Mouse (Mus musculus) spleen, postnatal 4 days (tissue): ENCODE measurements around the gene Paqr3.

Experiments
- DNase-seq, 2 experiments: peaks; one replicate each; pipeline ENCODE4 v3.0.0; 2022; ENCODE audit warnings: low spot score in 2 of 2

The Paqr3 gene

DNA sequence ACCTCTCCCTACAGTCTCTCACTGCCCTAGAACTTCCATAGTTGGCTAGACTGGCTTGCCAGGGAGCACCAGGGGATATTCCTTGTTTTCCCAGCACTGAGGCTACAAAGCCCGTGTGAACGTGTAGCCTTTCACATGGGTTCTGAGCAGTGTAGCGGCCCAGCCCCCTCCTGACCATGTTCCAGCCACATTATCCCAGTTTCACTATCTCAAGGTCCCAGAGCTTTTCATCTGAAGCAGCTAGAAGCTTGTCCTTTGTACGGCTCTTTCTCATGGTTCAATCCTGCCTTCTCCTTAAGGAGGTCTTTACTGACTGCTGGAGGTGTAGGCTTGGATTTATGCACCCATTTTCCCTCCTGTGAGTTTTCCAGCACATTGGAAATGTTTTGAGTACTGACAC, 26.9 kb downstream of the Paqr3 start:
- DNase-seq: no peak

DNA sequence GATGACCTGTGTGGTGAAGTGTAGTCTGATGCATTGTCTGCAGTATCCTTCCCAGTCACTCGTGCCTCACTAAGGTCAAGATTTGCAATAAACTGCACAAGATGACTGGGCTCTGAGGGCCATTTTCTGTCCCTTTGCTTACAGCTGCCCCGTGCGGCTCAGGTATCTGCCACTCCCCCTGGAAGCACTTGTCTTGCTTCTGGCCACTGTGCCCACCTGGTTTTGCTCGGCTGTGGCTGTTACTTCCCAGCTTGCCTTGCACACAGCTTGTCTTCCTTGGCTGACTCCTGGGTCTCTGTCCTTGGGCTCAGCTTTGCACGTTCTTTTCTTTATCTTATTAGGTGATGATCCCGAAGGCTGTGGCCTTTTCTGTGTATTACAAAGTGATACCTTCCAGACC, 27.7 kb downstream of the Paqr3 start:
- peak in 1 of 2 experiments; percentile 50 for DNase-seq

DNA sequence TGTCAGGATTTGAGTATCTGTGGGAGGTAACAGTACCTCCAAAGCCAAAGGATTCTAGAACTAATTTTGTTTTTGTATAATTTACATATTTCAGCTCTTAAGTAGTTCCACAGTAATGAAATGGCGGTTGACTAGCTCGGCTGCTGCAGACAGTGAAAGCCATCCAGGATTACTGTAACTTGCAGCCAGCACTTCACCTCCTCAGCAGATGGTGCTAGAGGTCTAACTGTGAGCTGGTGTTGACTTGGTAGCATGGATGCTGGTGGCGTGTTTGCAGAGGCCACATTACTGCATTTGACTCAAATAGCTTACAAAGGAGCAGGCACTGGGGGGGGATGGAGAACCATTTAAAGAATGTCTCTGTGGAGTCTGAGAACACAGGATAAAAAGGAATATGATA, 29.9 kb downstream of the Paqr3 start:
- peak in 1 of 2 experiments; percentile 40 for DNase-seq

DNA sequence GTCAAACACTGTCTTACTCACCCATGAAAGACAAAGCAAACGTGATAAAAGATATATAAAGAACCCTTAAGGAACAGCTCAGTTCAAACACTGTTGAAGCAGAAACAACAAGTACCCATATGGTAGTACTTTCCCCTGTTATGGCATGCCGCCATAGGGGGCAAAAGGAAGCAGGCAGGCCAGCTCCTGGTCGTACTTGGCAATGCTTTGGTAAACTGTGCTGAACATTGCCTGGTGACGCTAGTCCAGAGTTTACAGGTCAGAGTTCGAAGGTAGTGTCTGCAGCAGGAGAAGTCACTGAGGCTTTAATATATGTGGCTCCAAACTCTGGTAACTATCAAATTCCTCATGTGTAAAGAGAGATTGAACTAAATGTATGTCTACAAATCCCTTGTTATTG, 32.8 kb downstream of the Paqr3 start:
- DNase-seq: no peak

DNA sequence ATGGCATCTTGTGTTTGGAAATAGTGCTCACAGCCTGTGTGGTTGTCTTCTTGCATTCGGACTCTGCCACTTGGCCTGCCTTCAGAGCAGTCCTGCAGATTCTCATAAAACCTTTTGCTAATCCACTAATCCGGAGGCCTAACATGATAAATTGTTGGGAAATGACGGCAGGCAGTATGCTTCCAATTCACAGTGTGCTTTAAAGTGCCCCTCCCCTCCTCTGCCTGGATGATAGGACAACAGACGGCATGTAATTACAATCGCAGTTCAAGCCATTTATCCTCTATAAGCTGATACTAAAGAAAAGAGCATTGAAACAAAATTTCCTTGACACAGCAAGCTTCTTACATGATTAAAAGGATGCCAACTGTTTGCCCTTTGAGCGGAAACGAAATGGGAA, 33.7 kb downstream of the Paqr3 start:
- no peak for DNase-seq

DNA sequence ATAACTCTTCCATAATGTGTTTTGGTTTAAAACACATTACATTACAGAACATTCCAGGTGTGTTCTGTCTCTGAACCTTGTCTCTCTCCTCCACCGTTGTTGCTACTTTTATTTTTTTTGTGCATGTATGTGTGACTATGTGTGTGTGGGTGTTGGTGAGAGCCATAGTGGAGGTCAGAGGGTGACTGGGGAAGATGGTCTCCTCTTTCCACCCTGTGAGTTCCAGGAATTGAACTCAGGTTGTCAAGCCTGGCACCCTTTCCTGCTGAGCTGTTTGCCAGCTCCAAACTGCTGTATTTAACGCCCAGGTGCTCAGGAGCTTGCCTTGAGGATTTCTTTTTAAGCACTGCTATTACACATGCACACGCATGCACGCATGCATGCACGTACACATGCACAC, 35.2 kb downstream of the Paqr3 start:
- DNase-seq: no peak

DNA sequence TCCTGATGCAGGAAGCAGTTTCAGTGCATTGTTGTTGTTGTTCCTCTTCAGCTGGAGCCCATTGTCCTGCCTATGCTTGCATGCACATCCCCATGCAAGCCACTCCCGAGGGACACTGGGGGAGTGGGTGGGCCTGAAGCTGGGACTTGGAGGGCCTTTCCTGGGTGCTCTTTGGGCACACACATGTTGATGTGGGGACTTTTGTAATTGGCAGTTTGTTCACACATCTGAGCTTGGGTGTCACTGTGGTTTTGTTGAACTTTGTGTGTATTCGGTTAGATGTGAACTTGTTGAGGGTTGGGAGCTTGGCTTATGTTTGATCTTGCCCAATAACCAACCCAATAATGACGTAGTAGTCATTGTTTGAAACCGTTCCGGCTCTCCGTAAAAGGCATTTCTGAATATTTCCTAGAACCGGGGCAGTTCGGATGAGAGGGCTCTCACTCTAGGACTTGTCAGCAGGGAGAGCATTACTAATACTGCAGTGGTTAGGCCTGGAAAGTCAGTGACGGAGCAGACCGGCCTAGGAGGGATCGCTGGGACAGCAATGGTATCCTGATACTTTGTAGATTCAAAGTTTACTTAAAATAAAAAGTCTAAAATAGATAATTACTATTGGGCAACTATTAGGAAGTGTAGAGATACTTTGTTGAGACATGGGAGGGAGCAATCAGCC, 35.8 kb downstream of the Paqr3 start:
- DNase-seq: peak in 1 of 2 experiments; percentile 51

DNA sequence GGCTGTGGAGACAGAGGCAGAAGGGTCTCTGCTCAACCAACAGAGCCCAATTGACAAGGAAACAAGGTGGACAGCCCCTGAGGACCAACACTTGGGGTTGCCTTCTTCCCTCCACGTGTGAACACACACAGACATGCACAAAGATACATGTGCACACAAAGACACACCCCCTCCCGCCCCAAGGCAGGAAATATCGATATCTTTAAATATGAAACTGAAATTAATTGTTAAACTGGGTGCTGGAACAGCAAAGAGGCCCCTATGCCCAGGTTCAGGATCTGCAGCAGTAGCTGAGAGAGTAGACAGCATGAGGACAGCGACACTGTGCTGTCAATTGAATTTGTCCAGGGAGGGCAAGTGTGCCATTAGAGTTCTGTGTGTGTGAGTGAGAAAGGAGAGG, 45.6 kb downstream of the Paqr3 start:
- no peak for DNase-seq

DNA sequence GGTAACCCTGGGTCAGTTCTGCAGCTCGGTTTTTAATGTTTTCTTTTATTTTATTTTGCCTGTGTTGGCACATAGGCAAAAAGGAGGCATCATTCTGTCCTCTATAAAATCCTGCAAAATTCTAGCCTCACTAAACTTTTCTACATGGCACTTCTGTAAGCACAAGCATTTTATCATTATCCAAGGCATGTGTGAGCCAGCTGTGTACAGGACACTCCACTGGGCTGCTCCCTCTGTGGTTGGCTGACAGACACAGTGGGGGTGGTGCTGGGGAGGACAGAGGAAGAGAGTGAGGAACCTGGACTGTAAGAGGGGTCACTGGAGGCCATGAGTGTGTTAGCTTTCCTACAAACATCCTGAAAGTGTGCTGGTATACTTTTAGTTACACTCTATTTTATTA, 49.4 kb downstream of the Paqr3 start:
- no peak for DNase-seq

DNA sequence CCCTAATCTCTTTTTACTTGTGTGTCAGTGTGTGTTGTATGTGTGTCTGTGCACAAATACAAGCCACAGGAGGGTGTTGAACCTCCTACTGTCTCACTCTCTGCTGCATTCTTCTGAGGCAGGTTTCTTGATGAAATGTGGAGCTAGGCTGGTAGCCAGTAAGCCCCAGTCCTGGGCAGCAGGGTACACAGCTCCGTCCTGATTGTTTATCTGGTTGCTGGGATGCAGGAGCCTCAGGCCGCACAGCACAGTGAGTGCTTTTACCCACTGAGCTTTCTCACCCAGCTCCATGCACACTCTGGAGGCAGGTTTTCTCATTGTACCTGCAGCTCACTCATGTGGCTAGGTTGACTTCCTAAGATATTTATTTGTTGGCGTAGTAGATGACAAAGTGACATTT, 50.5 kb downstream of the Paqr3 start:
- DNase-seq: no peak

DNA sequence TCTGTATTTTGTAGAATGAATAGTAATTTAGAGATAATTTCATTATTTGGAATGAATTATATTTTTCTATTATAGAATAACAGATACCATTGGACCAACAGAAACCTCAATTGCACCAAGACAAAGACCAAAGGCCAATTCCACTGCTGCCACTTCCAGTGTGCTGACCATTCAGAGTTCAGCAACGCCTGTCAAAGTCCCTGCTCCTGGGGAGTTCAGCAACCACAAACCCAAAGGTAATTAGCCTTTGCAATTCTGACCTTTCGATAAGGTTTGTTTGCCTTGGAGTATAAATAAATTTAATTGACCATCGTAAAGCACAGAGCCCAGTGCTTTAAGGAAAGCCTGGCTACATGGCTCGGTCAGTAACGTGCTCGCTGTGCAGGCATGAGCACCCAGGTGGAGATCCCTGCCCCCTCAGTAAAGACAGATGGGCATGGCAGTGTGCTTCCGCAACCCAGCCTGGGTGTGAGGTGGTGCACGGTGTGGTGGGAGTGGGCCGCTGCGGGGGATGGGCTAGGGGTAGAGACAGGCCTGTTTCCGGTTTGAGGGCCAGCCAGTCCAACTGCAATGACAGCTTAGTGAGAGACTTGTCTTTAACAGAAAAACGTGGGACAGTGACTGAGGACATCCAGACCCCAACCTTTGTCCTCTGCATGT, 54.5 kb downstream of the Paqr3 start:
- no peak for DNase-seq

DNA sequence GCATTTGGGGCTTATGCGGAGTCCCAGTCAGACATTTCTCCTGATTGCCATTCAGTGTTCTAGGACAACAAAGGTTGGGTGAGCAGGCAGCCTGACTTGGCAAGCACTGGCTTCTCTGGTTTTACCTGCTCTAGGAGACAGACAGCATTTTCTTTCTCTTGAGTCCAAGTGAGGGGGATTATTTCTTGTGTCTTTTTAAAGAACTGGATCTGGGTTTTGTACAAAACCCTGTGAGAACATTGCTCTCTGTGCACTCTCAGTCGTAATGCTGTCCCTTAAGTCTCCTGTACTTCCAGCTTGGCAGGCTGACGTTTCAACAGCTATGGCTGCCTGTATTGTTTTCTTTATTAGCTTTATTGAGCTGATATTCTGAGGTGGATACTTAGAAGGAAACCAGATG, 55.0 kb downstream of the Paqr3 start:
- DNase-seq: no peak

DNA sequence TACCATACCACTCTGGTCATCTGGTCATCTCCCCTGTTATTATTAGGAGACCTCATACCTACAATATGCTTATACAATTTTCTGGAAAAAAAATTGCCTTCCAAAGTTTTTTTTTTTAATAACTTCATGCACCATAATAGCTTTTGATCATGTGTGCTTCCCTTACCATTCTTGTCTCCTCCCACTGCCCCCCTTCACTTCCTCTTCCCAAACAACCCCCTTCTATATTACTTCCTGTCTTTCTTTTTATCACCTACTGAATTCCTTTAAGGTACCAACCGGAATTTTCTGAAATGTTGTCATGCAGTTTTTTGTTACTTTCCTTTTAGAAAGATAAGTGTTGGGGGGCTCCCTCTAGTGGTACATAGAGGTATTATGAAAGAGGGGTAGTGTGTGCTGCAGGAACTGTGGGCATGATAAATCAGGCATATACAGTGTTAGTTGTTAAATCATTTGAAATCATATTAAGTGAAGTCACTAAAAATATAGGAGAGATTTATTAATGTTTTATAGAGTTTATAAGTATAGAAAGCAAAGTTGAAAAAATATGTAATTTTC, 55.8 kb downstream of the Paqr3 start:
- DNase-seq: peak in 1 of 2 experiments; percentile 42

DNA sequence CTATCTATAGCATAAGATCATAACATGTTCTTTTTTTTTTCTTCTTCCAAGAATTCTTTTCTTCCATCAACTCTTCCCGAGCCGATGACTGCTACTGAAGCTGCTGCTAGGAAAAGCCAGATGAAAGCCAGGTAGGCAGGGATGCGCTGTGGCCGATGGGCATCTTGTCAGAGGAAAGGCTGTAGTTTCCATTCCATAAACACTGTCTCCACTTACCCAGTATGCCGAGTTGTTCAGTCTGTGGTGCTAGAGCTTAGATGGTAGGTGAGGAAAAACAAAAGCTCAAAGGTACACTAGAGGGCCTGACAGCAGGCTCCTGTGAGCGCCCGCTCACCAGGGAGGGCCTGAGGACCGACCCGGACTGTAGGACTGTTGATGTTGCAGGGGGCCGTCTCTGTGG, 56.6 kb downstream of the Paqr3 start:
- no peak for DNase-seq

DNA sequence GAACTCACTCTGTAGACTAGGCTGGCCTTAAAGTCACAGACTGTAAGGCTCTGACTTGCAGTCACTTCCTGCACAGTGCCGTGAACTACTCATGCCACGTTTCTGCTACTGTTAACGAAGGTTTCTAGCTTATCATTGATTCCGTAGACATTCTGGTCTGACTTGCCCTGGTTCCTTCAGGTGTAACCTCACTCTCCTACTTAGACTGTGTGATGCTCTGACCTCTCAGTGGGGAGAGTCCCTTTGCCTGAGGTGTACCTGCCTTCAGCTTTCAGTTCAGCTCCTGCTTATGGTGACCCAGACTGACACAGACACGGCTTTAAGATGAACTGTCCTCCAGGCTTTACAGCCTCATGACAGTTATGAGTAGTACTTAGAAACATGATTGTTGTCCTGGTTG, 57.2 kb downstream of the Paqr3 start:
- DNase-seq: no peak

DNA sequence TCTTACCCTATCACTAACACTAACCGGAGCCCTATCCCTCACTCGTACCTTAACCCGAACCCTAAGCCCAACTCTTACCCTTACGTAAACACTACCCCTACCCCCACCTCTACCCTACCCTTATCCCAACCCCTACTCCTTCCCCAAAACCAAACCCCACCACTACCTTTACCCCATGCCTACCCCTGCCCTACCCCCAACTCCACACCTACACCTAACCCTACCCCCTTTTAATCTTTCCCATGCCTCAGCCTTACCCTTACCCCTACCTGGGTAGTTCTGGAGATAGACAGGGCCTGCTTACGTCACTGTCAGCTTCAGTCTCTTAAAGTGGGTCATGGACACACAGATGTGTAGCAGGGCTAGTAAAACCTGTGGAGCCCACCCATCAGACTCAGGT, 62.5 kb downstream of the Paqr3 start:
- no peak for DNase-seq

DNA sequence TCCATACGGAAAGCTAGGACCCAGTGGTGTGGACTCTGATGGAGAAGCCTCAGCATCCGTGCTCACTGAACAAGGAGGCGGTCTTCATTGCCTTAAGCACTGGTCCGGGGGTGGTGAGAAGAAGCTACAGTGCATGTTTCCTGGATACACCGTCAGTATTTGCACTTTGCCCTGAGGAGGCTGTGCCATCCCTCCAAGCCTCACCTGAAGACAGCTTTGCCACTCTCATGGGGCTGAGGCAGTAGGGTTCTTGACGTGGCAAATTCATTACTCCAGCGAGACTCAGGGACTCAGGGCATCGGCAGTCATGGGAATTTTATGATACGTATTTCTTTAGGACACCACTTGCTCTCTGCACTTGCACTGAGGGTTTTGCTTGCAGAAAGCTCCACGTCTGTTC, 64.7 kb downstream of the Paqr3 start:
- DNase-seq: no peak

DNA sequence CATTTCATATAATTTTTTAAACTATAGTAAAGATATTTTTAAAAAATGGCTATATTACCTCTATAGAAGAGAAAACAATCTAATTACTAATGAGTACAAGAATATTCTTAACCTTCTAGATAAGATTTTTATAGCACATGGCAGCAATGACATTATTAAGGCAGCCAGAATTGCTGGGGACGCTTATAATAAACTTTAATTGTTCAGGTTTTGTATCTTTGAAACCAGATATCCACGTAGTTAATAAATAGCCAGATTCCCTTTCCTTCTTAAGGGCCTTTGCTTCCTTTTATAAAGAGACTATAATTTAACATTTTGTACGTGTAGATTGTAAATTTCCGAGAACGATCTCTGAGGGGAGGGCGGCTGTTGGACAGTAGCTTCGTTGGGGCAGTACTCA, 66.1 kb downstream of the Paqr3 start:
- DNase-seq: no peak
